8 mouse cellular contexts compared by ENCODE assay signal in the genomic region with DNA sequence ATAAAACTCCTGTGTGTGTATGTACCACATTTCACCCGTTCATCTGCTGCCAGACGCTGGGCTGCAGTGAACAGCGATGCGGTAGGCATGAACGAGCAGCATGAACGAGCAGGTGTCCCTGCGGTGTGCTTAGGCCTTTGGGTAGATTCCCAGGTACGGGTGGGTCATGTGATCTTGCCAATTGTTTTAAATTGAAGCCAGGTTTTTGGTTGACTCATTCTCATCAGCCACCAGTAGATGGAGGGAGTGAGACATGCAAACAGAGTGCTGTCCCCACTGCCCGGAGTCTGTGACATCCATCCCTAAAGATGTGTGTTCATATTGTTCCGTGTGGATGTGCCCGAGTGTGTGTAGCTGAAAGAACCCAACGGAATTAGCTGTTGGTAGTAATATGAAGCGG.
DNase-seq lines count a peak whose midpoint lies in the region; ATAC-seq and TF ChIP-seq lines count a peak whose summit lies in the region.
"Had no signal": no experiment of that assay in that cellular context is flagged by ENCODE, and none has a peak within 500 bp of the region (broad histone marks: within the 10 kb centered on the region; RNA-seq: fewer than 3 reads in every experiment).

No protein-coding gene starts in this region.

- no peaks in the 10 kb centered on the region for H3K36me3 ChIP-seq in heart, postnatal 0 days (replicated peaks; ENCODE audit: control insufficient read depth, insufficient read depth, low read length)

- H3K4me1 ChIP-seq in heart, postnatal 0 days (ENCODE audit: control insufficient read depth, insufficient read depth) = peaks cover 9% of the 10 kb centered on the region

- H3K27me3 ChIP-seq in heart, postnatal 0 days (ENCODE audit: control insufficient read depth, insufficient read depth, low read length) = no peaks in the 10 kb centered on the region

- H3K9ac ChIP-seq in heart, postnatal 0 days (replicated peaks; ENCODE audit: low read depth, low read length) = no peak overlapping the region

- WGBS in heart, postnatal 0 days = 35% methylated on average over 13 of the region's 13 CpGs

- TF ChIP-seq EP300 in heart, postnatal 0 days (IDR thresholded peaks at IDR 0.05; ENCODE audit: low read depth) = no peak

- peak; percentile 58; the same call in 1 of the 2 replicates for ATAC-seq in heart, postnatal 0 days (ENCODE audit: insufficient read depth, low read depth)
- ATAC-seq in megakaryocyte-erythroid progenitor cell, adult 5-6 weeks (replicated peaks; ENCODE audit: low FRiP score, low TSS enrichment, poor library complexity, severe bottlenecking) = peak; percentile 53; the same call in 1 of the 2 replicates

- no peak overlapping the region for H3K4me3 ChIP-seq in heart, postnatal 0 days (ENCODE audit: low read depth, low read length)
- H3K4me3 ChIP-seq: erythroblast, embryonic 14.5 days had no signal

- no peaks in the 10 kb centered on the region for H3K9me3 ChIP-seq in heart, postnatal 0 days (replicated peaks; ENCODE audit: control insufficient read depth, low read length)

- peak; percentile 58 for DNase-seq in urinary bladder, postnatal 14 days (ENCODE audit: low spot score)
- DNase-seq in urinary bladder, adult 18-20 months (ENCODE audit: low spot score in 2 of 2) = no peak
- DNase-seq in cerebellum, adult 18-20 months = peak; percentile 87 to 92
- DNase-seq in heart, postnatal 0 days (ENCODE audit: low spot score) = peak; percentile 65
- peak; percentile 44 to 81 for DNase-seq in layer of hippocampus, adult 18-20 months (ENCODE audit: low spot score in 2 of 2)
- no peak for DNase-seq in B cell, adult 2 months

- TF ChIP-seq CTCF in heart, postnatal 0 days (IDR thresholded peaks at IDR 0.05; ENCODE audit: low read depth) = peak; percentile 86

- H3K27ac ChIP-seq in heart, postnatal 0 days (ENCODE audit: low read depth) = no peak overlapping the region

- H3K4me2 ChIP-seq in heart, postnatal 0 days (ENCODE audit: low read depth, low read length) = no peak overlapping the region

Comparison
In these comparisons a context has a peak if more than half of its experiments do, and no peak if none do; other contexts are left out.
1. DNase-seq: peak in urinary bladder, postnatal 14 days (single experiment), cerebellum, adult 18-20 months (2 of 2), heart, postnatal 0 days (single experiment) and layer of hippocampus, adult 18-20 months (2 of 2); none in urinary bladder, adult 18-20 months (0 of 2) and B cell, adult 2 months (0 of 2).